Mouse (Mus musculus): ENCODE data around the gene Prmt8.

- TF ChIP-seq CTCF (IDR thresholded peaks at IDR 0.05; ENCODE audit: insufficient read depth, low read depth, low read length) (no peak), POLR2A (IDR thresholded peaks at IDR 0.05; ENCODE audit: insufficient read depth, low read depth, low read length) (no peak)
Observed at GRCm38 (mm10) chr6:127655988-127656387, 113.3 kb downstream of the Prmt8 start.

Measured in olfactory bulb, adult 2 months (tissue).